Mouse (Mus musculus): Measurements from ENCODE around the gene Hoxc5.

DNA sequence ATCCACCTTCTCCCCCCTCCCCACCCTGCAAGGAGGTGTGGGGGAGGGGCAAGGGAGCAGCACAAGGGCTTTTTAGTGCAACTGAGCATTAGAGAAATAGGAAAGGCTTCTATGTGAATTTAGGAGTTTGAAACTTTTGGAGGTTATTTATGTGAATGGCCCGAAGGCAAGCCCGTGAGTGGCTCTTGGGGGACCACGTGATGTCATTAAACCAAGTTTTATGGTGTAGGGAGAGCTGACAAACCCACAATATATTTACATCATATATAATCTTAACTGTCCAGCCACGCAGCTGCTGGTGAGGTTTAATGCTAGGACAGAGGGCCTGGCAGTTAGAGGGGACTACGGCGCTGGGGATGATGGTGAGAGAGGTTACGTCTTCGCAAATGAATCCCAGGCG, 51.4 kb downstream of the Hoxc5 start, which contains the start of gene Hoxc4:
- no peak for TF ChIP-seq CTCF (IDR thresholded peaks at IDR 0.05; ENCODE audit: borderline replicate concordance, extremely low read depth, insufficient read depth, insufficient read length)
- TF ChIP-seq POLR2A (IDR thresholded peaks at IDR 0.05; ENCODE audit: borderline replicate concordance, extremely low read depth, insufficient read depth, insufficient read length, poor library complexity, severe bottlenecking): no peak
